Mouse (Mus musculus): ENCODE measurements at regions not wholly inside any gene's neighbourhood (a gene's known extent, or its start where the extent isn't known, plus 50 kb on each side); places are given as distances from the start of the nearest gene placed in this dataset.
"Not testable (repeated sequence)": the region's sequence is repeated elsewhere in the genome, so short reads cannot be mapped to it uniquely, and the experiment has no call there.

GRCm38 (mm10) chr14:102171775-102172174, 442.0 kb downstream of the Lmo7 start:
- no peak for DNase-seq (ENCODE audit: low spot score)

- DNase-seq (ENCODE audit: low spot score): no peak
These were observed 431.8 kb downstream of the Lmo7 start for GRCm38 (mm10) chr14:102161291-102162284.

- DNase-seq (ENCODE audit: low spot score): not testable (repeated sequence)
These were observed 420.7 kb downstream of the Lmo7 start for GRCm38 (mm10) chr14:102150410-102150809.

DNA sequence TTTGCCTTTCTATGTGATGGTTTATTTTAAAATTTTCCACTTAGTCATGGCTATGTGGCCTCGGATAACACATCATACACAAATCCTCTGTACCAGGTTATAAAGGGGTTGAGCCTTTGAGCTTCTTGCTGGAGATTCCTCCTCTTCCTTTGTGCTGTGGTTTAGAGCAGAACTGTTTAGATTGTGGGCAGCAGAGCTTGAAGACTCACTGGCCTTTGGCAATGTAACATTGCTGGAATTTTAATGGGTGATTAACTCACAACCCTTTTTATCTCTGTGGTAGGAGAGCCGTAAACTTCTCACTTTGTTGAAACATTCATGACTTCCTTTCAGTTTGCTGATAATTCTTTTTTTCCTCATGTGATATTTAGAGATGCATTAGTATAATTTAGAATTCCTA, 413.0 kb downstream of the Lmo7 start:
- peak; percentile 11 for DNase-seq (ENCODE audit: low spot score)

DNA sequence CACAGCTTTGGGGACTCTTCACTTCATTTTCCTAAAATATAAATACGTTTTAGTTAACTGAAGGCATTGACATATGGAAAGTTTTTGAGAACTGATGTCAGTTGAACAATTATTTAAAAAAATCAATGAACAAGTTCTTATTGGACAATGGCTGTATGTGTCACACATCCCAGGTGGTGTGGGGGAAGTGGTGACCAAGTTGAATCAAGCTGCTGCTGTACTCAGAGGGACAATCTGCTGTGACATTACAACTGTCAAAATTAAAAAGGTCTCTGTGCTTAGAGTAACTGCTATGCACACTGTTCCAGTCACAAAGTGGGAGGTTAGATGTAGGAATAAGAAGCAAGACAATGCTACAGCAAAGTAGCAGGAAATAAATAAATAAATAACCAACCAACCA, 409.2 kb downstream of the Lmo7 start:
- DNase-seq (ENCODE audit: low spot score): no peak

GRCm38 (mm10) chr14:102118166-102118565, 388.4 kb downstream of the Lmo7 start:
- no peak for DNase-seq (ENCODE audit: low spot score)

DNA sequence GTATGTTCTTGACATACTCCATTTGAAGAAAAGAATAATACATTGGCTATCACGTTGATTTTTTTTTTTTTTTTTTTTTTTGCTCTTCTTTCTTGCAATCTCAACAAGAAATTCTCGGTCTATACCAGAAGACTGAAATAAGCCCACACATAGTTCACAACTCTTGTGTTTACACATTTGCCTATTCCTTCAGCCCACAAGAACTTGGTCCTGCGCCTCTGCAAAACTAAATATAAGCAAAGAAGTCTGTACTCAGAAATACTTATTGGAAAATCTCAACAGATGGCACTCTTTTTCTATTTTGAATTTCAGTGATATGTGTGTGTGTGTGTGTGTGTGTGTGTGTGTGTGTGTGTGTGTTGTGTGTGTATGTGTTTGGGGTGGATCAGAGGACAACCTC, 376.4 kb downstream of the Lmo7 start:
- no peak for DNase-seq (ENCODE audit: low spot score)

DNA sequence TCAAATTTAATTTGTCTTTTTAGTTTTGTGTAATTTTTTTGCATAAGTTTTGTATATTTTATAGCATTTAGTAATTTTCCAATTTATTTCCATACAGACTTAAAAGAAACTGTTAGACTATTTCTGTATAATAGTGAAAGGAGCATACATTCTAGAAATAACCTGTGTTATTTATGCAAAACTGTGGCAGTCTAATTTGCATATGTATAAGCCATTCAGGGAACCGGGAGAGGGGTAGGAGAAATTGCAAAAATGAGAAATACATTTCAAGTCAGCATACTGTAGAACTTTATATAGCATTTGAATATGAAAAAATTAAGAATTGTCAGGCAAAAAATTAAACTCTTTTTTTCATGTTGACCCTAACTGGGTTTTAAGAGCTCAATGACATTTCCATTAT, 364.3 kb downstream of the Lmo7 start:
- no peak for DNase-seq (ENCODE audit: low spot score)

DNA sequence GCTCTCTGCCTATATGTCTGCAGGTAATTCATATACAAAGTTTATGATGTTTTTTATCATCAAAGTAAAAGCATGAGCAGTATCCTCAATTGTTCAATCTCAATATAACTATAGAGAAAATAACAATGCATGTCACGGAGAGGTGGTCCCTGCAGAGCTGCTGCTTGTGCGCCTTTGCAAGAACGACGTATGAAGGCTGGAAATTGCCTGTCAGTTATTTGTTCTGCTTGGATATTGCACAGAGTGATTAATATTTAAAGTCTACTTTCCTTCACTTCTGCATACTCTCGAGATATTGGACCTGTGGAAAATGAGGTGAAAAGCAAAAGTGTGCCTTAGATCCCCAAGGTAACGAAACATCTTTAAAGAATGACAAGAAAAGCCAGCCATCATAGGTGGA, 362.8 kb downstream of the Lmo7 start:
- no peak for DNase-seq (ENCODE audit: low spot score)

DNA sequence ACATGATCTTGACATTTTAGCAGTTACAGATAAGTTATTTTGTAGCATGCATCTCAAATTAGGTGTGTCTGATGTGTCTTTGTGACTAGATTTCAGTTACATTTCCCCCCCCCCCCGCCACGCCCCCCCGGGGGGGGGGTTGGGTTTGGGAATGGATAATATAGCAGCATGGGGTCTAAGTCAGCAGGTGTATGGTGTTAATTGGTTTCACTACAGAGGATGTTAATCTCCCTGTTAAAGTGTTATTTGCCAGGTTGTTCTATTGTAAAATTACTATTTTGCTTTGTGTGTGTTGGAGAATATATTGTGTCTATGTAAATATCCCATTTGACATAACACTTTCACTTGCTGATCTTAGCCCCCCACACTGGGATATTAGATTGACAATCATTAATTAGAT, 319.2 kb downstream of the Lmo7 start:
- DNase-seq (ENCODE audit: low spot score): no peak

- no peak for DNase-seq (ENCODE audit: low spot score)
These were observed 318.7 kb downstream of the Lmo7 start for GRCm38 (mm10) chr14:102048485-102048884.

DNA sequence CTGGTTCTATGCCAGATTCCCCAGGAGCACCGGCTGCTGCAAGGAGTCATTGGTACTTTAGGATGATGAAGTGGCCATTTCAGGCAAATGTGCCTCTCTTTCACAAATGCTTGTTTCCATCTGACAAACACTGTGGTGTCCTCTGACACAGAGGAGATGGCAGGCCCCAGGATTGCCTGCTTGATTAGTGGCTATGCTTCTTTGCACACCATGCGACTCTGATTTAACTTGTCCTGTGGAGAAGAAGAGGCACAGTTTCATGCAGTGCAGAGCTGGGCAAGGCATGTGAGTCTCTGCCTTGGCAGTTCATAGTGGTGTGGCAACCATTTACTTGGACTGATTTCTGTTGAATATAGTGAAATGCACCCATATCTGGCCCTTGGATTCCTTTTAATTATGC, 308.4 kb downstream of the Lmo7 start:
- DNase-seq (ENCODE audit: low spot score): no peak

- no peak for DNase-seq (ENCODE audit: low spot score)
These were observed 307.7 kb downstream of the Lmo7 start for GRCm38 (mm10) chr14:102037487-102037886.

DNA sequence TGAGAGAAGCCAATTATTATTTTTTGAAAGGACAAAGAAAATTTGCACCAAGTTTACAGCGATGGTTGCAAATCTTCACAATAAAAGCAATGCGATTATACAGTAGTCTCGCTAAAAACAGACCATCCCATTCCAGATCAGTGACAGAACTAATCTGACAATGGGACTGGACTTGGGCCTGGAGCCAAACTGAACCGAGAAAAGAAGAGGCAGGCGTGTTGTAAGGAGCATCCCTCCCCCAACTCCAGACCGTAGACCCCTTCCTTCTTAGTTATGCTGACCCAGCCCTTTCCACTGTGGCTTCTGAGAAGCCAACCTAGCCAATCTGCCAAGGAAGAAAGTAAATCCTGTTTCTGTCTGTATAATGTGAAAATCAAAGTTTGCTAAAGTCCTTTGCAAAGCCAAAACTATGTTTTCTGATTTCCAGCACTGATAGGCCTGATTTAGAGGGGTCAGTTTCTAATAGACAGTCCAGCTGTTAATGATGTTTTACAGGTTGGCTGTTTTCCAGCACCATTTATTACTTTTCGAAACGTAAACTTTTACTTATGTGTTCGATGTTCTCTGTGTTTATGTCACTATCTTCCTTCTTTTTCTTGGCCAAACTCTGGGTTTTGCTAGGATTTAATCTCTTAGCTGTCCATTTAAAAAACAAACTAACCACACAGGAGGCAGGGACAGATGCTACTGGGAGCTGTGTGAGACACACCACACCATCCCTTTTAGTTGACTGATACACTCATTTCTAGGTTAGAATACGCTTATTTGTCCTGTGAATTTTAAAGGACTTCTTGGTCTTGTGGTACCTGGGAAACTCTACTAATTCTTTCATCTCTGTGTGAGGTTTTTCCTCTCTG, 301.5 kb downstream of the Lmo7 start:
- no peak for DNase-seq (ENCODE audit: low spot score)

DNA sequence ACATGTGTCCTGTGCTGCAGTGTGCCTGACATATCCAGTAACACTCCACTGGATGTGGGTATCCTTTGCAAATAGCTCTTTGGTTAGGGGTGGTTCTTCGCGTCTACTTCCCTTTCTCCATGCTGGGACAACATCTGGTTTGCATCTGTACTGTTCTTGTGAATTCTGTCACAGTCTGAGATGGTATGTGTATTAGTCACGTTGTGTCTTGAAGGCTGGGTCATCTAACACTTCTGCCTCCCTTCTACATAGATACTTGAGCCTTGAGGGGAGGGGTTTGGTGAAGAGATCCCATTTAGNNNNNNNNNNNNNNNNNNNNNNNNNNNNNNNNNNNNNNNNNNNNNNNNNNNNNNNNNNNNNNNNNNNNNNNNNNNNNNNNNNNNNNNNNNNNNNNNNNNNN, 294.9 kb downstream of the Lmo7 start:
- DNase-seq (ENCODE audit: low spot score): no peak

DNA sequence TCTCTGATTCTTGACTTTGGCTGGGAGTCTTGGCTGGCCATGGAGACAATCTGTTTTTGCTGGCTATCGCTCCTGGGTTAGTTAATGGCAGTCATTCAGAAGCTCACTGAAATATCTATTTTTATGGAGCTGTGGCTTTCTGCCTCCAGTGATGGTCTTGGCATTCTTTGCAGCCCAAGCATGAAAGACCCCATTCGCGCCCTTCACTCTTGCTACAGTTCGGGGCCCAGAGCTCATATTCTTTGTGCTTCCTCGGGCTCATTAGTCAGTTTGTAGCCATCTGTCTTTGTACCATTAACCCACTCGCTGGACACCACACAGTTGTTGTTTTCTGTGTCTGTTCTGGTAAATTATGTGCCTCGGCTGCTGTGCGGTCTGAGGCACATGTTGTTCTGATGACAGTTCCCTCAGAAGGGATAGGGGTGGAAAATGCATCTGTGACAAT, 290.4 kb downstream of the Lmo7 start:
- DNase-seq (ENCODE audit: low spot score): peak; percentile 5

- DNase-seq (ENCODE audit: low spot score): no peak
These were observed 289.6 kb downstream of the Lmo7 start for GRCm38 (mm10) chr14:102019320-102019719.

GRCm38 (mm10) chr14:102016572-102016971, 286.8 kb downstream of the Lmo7 start:
- DNase-seq (ENCODE audit: low spot score): no peak

DNA sequence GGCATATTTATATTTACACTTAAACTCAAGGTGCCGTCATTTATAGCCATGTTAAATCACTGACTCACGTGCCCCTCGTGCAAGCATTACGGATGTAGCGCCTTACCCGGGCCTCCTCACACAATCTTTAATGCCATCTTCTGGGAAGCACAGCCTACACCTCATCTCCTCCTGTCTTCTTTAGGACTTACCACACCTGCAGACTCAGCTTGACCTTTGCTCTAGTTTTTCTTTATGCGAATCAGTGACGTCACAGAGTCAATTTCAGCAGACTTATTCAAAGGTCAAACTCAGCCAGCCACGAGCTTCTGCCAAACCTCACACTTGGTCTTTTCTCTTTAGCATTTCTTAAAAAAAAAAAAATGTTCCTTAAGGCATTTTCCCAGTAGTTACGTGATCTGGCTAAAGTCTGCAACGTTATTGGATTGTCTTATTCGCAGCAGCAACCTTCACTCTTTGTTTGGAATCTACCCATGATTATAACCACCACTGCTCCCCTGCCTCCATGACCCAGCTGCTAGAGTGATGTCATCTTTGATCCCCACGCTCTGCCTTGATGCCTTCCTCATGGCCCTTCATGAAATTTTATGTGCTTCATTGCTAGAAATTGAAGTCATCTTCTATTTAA, 285.3 kb downstream of the Lmo7 start:
- no peak for DNase-seq (ENCODE audit: low spot score)

DNA sequence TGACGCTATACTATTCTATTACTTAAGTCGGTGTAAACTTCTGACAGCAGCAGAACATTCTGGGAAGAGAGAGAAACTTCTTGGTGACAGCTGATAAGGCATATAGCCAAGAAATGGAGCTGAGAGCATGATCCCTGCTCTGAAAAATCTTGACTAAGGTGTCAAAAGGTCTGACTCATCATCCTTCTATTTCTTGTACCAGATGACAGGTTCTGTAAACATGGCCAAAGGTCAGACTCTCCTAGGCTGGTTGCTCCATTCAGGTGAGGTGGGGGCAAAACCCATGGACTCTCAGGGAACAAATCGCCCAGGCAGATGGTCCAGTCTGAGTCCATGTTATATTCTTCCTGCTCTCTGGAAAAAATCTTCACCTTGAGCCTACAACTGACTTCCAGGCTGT, 283.5 kb downstream of the Lmo7 start:
- DNase-seq (ENCODE audit: low spot score): no peak

DNA sequence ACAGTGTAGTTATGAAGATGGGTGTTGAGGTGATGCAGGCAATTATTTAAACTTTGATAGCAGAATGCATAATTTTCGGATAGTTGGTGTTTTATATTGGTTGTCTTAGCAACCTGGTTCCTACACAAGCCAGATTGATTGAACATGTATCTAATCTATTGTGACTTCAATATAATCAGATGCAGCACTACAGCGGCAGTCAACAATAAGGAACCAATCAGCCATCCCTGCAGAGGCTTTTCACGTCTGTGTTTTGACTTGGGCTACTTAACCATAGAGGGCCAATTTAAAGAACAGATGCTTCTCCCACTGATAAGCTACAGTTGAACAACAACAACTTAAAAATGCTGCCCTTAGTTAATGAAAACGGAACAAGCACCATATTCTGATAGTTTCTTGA, 267.8 kb downstream of the Lmo7 start:
- DNase-seq (ENCODE audit: low spot score): peak; percentile 5

GRCm38 (mm10) chr14:101984401-101984800, 254.6 kb downstream of the Lmo7 start:
- no peak for DNase-seq (ENCODE audit: low spot score)

All from retina, embryonic 14.5 days (tissue).